Mouse (Mus musculus): ENCODE measurements around the gene Nuf2.

The Nuf2 gene

GRCm38 (mm10) chr1:169471185-169471584 lies 60.1 kb downstream of the Nuf2 start:
- no peak for DNase-seq (ENCODE audit: low spot score in 2 of 2)

GRCm38 (mm10) chr1:169467791-169468190 lies 63.5 kb downstream of the Nuf2 start:
- DNase-seq (ENCODE audit: low spot score in 2 of 2): no peak

- DNase-seq (ENCODE audit: low spot score in 2 of 2): no peak
Measured at GRCm38 (mm10) chr1:169462386-169463115, 68.7 kb downstream of the Nuf2 start.

GRCm38 (mm10) chr1:169459071-169459782 lies 72.0 kb downstream of the Nuf2 start:
- DNase-seq (ENCODE audit: low spot score in 2 of 2): no peak
